Mouse (Mus musculus) heart, postnatal 0 days (tissue): ENCODE data around the gene Cadps. TPM values are rescaled to one million over a fixed set of nuclear protein-coding genes. Genes with fewer than 3 reads are reported as not detected.

ENCODE experiments used
- ATAC-seq: fragments of 200-750 bp; cut with Nextera tagmentation; 2 replicates; pipeline ENCODE4 v1.8.0; 2017; ENCODE audit warnings: low read depth, moderate number of reproducible peaks, moderate library complexity; ENCODE audit not compliant: insufficient read depth
- DNase-seq: peaks from one replicate; pipeline ENCODE4 v3.0.0-alpha.2; 2016; ENCODE audit warnings: low spot score
- H3K27ac ChIP-seq: fragments of 300-500 bp; sonication (generic); 2 replicates; pipeline ENCODE4 v1.5.1; 2014; ENCODE audit warnings: low read depth, mild to moderate bottlenecking
- H3K27me3 ChIP-seq: fragments of 300-500 bp; sonication (generic); 2 replicates; pipeline ENCODE4 v1.6.1; 2014; ENCODE audit warnings: low read length, mixed read lengths; ENCODE audit not compliant: control insufficient read depth, insufficient read depth
- H3K36me3 ChIP-seq: fragments of 300-500 bp; sonication (generic); replicated peaks from 2 replicates; pipeline ENCODE4 v1.6.1; 2014; ENCODE audit warnings: low read length, mixed read lengths; ENCODE audit not compliant: control insufficient read depth, insufficient read depth
- H3K4me1 ChIP-seq: fragments of 300-500 bp; sonication (generic); 2 replicates; pipeline ENCODE4 v1.6.1; 2014; ENCODE audit warnings: antibody characterized with exemption; ENCODE audit not compliant: control insufficient read depth, insufficient read depth
- H3K4me2 ChIP-seq: fragments of 300-500 bp; sonication (generic); 2 replicates; pipeline ENCODE4 v1.6.1; 2014; ENCODE audit warnings: low read depth, mild to moderate bottlenecking, low read length, moderate library complexity
- H3K4me3 ChIP-seq: fragments of 300-500 bp; sonication (generic); 2 replicates; pipeline ENCODE4 v1.5.1; 2014; ENCODE audit warnings: low read depth, low read length
- H3K9ac ChIP-seq: fragments of 300-500 bp; sonication (generic); replicated peaks from 2 replicates; pipeline ENCODE4 v1.6.1; 2014; ENCODE audit warnings: low read depth, low read length, mixed read lengths
- H3K9me3 ChIP-seq: fragments of 300-500 bp; sonication (generic); replicated peaks from 2 replicates; pipeline ENCODE4 v1.6.1; 2016; ENCODE audit warnings: low read length; ENCODE audit not compliant: control insufficient read depth
- CTCF ChIP-seq: IDR thresholded peaks from 2 replicates; pipeline ENCODE4 v1.5.1; 2016; ENCODE audit warnings: antibody characterized with exemption, control low read depth, low read depth
- EP300 ChIP-seq: IDR thresholded peaks from 2 replicates; pipeline ENCODE4 v1.6.1; 2016; ENCODE audit warnings: antibody characterized with exemption, low read depth
- WGBS: fragments of 180-500 bp; shearing (Covaris S2); extraction: QIAGEN DNeasy Blood & Tissue Kit; methylation state at CpG from one replicate; pipeline ENCODE4 v1.1.7; 2014; 5-methylcytosine and 5-hydroxymethylcytosine counted together
- polyA plus RNA-seq: library from polyadenylated mRNA; unstranded; fragments of >200 nt; fragmentation: Nextera tagmentation; extraction: Ambion mirVana; gene quantifications from 2 replicates; pipeline ENCODE4 v1.2.1, GENCODE M21; 2015
- total RNA-seq: library from RNA; depleted of rRNA; stranded (reverse); fragments of >200 nt; gene quantifications from 2 replicates; pipeline ENCODE4 v1.2.3, GENCODE M21; 2014; ENCODE audit warnings: low replicate concordance

Gene Cadps
- total and polyA plus RNA-seq, 2 experiments from 2014 or later: 0.03 to 5.2 TPM

DNA sequence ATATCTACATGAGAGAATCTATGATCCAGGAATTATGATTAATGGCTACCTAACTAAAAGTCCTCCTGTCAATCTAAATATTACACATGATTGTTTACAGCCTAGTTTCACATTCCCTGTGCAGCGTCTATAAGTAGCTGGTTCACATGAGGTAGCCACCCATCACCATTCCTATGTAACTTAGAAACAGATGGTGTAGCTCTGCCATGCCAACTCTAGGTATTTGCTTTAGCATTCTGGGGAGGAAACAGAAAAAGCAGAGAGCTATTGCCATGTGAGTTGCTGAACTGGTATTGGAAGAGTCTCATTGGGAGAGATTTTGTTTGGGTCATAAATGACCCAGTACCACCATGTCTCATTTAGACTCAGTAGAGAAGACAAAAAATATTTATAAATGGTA is 4.4 kb downstream of the Cadps start:
- DNase-seq (no peak), ATAC-seq (no peak)
- Histone ChIP-seq H3K27ac (no peak overlapping the region), H3K36me3 (no peaks in the 10 kb centered on the region), H3K4me1 (peaks cover 23% of the 10 kb centered on the region), H3K4me3 (no peak overlapping the region), H3K27me3 (peaks cover 18% of the 10 kb centered on the region), H3K9me3 (no peaks in the 10 kb centered on the region), H3K4me2 (no peak overlapping the region), H3K9ac (no peak overlapping the region)
- 79% methylated on average over 1 of the region's 1 CpGs for WGBS
- TF ChIP-seq EP300: no peak
- no peak for TF ChIP-seq CTCF

GRCm38 (mm10) chr14:12812072-12812471 is 10.8 kb downstream of the Cadps start:
- H3K4me1 ChIP-seq: no peaks in the 10 kb centered on the region
- H3K36me3 ChIP-seq: no peaks in the 10 kb centered on the region
- DNase-seq (no peak), ATAC-seq (no peak)
- no peak overlapping the region for H3K9ac ChIP-seq
- WGBS: 84% methylated on average over 3 of the region's 3 CpGs
- H3K9me3 ChIP-seq: no peaks in the 10 kb centered on the region
- H3K4me2 ChIP-seq: no peak overlapping the region
- H3K4me3 ChIP-seq: no peak overlapping the region
- H3K27me3 ChIP-seq: no peaks in the 10 kb centered on the region
- TF ChIP-seq EP300 (no peak), CTCF (no peak)
- no peak overlapping the region for H3K27ac ChIP-seq

DNA sequence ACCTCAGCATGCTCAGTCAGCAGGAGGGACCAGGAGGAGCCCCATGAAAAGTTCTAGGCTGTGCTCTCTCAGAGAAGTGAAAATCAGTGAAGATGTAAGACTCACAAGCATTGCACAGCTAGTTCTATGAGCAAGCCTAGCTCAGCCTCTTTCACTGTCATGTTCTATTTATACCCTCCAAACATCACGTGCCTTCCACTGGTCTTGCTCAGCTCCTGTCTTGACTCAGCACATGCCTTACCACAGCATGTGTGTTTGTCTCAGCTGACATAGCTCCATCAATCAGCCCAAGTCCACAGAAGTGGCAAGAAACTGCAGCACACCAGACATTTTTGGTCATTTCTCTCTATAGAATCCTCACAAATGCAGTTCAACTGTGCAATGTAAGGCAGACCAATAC is 19.9 kb downstream of the Cadps start:
- Histone ChIP-seq H3K4me1 (peaks cover 5% of the 10 kb centered on the region; the same call in 1 of the 2 replicates), H3K9me3 (no peaks in the 10 kb centered on the region), H3K27me3 (no peaks in the 10 kb centered on the region), H3K4me2 (no peak overlapping the region), H3K27ac (no peak overlapping the region), H3K4me3 (no peak overlapping the region), H3K9ac (no peak overlapping the region), H3K36me3 (no peaks in the 10 kb centered on the region)
- TF ChIP-seq EP300 (no peak), CTCF (no peak)
- ATAC-seq (peak; percentile 96), DNase-seq (peak; percentile 63)
- WGBS: 16% methylated on average over 1 of the region's 1 CpGs

GRCm38 (mm10) chr14:12801100-12801499 is 21.8 kb downstream of the Cadps start:
- Histone ChIP-seq H3K4me2 (no peak overlapping the region), H3K4me1 (peaks cover 5% of the 10 kb centered on the region; the same call in 1 of the 2 replicates), H3K4me3 (no peak overlapping the region), H3K36me3 (no peaks in the 10 kb centered on the region), H3K9ac (no peak overlapping the region), H3K27me3 (no peaks in the 10 kb centered on the region), H3K9me3 (no peaks in the 10 kb centered on the region), H3K27ac (no peak overlapping the region)
- 59% methylated on average over 2 of the region's 2 CpGs for WGBS
- no peak for ATAC-seq
- TF ChIP-seq EP300: no peak
- TF ChIP-seq CTCF: no peak
- DNase-seq: no peak

DNA sequence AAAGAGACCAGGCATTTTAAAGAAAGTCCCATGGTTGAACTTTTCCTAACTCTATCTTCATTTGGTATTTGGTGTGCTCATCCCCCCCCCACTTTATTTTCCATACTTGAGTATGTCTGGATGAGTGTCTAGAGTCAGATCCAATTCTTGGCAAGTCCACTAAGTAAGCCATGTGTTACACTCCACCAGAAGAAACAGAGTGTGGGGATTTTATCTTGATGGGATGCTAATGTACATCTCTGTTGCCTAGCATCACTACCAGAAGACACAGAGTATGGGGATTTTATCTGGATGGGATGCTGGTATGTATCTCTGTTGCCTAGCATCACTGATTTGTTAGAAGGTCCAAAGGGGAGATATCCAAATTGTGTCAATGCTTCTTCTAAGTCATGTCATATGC is 24.0 kb downstream of the Cadps start:
- TF ChIP-seq CTCF (no peak), EP300 (no peak)
- H3K4me2 ChIP-seq: no peak overlapping the region

DNA sequence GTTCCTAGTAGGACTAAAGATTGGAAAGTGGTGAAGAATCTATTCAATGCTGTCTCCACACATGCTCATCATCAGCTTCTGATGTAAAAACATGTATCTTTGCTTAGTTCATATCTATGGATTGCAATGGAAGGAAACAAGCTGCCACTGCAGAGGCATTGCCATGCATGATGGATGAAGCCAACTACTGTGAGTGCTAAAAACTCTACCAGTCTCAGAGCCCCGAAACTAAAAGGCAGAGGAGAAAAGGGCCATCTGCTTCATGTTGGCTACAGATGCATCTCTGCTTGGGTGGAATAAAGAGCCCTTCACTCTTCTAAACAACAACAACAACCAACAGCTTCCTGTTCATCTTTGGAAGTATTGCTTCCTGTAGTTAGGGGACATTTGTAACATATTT is 38.6 kb downstream of the Cadps start:
- H3K4me3 ChIP-seq: no peak overlapping the region
- H3K4me2 ChIP-seq: no peak overlapping the region
- 67% methylated on average over 1 of the region's 1 CpGs for WGBS
- H3K9ac ChIP-seq: no peak overlapping the region
- H3K36me3 ChIP-seq: no peaks in the 10 kb centered on the region
- H3K4me1 ChIP-seq: no peaks in the 10 kb centered on the region
- no peak overlapping the region for H3K27ac ChIP-seq
- no peaks in the 10 kb centered on the region for H3K27me3 ChIP-seq
- no peaks in the 10 kb centered on the region for H3K9me3 ChIP-seq
- TF ChIP-seq CTCF (no peak), EP300 (no peak)
- DNase-seq (no peak), ATAC-seq (no peak)

More for the DNA sequence above, 24.0 kb downstream of the Cadps start:
- DNase-seq: no peak
- H3K4me1 ChIP-seq: peaks cover 5% of the 10 kb centered on the region; the same call in 1 of the 2 replicates
- no peak overlapping the region for H3K9ac ChIP-seq
- no peak overlapping the region for H3K4me3 ChIP-seq
- no peaks in the 10 kb centered on the region for H3K36me3 ChIP-seq
- ATAC-seq: no peak
- H3K9me3 ChIP-seq: no peaks in the 10 kb centered on the region
- no peaks in the 10 kb centered on the region for H3K27me3 ChIP-seq
- no peak overlapping the region for H3K27ac ChIP-seq
